Mouse (Mus musculus): ENCODE results near the gene Nalcn. TPM values are rescaled to one million over a fixed set of nuclear protein-coding genes. Genes with fewer than 3 reads are reported as not detected.

Gene Nalcn
- polyA plus RNA-seq, 1 experiment from 2014 or later, result 0.09 TPM

DNA sequence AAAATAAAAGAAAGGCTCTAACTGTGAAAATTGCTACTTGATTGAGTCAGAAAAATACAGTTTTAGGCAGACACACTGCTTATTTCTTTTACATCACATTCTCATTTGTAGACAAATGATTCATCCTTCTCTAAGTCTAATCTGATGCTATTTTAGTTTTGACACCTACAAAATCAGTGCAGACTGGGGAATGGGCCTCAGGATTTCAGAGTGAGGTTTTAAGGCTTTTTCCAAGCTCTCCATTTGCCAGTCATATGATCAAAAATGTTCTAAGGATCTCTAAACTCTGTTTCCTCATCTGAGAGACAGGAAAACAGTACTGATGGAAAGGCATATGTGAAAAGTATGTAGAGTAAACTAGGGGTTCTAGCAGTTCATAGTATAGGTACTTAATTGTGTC, 52.0 kb downstream of the Nalcn start:
- DNase-seq (ENCODE audit: low spot score), result no peak
- no peak overlapping the region for H3K4me2 ChIP-seq (ENCODE audit: low read length)
- no peaks in the 10 kb centered on the region for H3K9me3 ChIP-seq (replicated peaks; ENCODE audit: low read length)
- ATAC-seq (replicated peaks; ENCODE audit: low FRiP score, low read depth), result no peak
- H3K27me3 ChIP-seq (ENCODE audit: insufficient read depth, low read length), result no peaks in the 10 kb centered on the region
- no peak overlapping the region for H3K4me3 ChIP-seq (replicated peaks; ENCODE audit: low read depth, low read length)
- no peak overlapping the region for H3K27ac ChIP-seq
- no peaks in the 10 kb centered on the region for H3K36me3 ChIP-seq (ENCODE audit: insufficient read depth, low read length)
- no peak overlapping the region for H3K9ac ChIP-seq (ENCODE audit: low read depth, low read length)
- no peak for TF ChIP-seq CTCF (IDR thresholded peaks at IDR 0.05; ENCODE audit: low read depth)
- H3K4me1 ChIP-seq (replicated peaks; ENCODE audit: insufficient read depth, low read length), result no peaks in the 10 kb centered on the region

DNA sequence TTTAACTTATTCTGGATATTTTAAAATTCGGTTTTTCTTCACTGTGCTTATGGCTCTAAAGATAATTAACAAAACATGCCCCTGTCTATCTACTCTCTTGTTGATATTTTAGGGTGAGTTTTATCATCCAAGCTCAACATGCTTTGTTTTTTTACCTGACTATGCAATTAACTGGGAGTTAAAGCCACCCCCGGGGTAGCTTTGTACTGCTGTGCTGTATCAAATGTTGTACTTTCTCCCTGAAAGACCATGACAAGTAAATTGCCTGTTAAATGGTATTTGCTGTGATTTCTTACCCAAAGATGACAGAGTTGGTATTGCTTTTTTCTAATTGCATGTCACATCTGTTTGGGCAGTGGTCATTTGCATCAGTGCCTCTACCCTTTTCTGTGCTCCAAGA, 60.3 kb downstream of the Nalcn start:
- H3K27me3 ChIP-seq (ENCODE audit: insufficient read depth, low read length), result no peaks in the 10 kb centered on the region
- no peak overlapping the region for H3K27ac ChIP-seq
- no peak for DNase-seq (ENCODE audit: low spot score)
- no peaks in the 10 kb centered on the region for H3K4me1 ChIP-seq (replicated peaks; ENCODE audit: insufficient read depth, low read length)
- WGBS, result 55% methylated on average over 2 of the region's 2 CpGs
- ATAC-seq (replicated peaks; ENCODE audit: low FRiP score, low read depth), result no peak
- no peak overlapping the region for H3K4me3 ChIP-seq (replicated peaks; ENCODE audit: low read depth, low read length)
- H3K4me2 ChIP-seq (ENCODE audit: low read length), result no peak overlapping the region
- H3K9me3 ChIP-seq (replicated peaks; ENCODE audit: low read length), result no peaks in the 10 kb centered on the region
- no peak for TF ChIP-seq CTCF (IDR thresholded peaks at IDR 0.05; ENCODE audit: low read depth)
- H3K36me3 ChIP-seq (ENCODE audit: insufficient read depth, low read length), result no peaks in the 10 kb centered on the region
- H3K9ac ChIP-seq (ENCODE audit: low read depth, low read length), result no peak overlapping the region

DNA sequence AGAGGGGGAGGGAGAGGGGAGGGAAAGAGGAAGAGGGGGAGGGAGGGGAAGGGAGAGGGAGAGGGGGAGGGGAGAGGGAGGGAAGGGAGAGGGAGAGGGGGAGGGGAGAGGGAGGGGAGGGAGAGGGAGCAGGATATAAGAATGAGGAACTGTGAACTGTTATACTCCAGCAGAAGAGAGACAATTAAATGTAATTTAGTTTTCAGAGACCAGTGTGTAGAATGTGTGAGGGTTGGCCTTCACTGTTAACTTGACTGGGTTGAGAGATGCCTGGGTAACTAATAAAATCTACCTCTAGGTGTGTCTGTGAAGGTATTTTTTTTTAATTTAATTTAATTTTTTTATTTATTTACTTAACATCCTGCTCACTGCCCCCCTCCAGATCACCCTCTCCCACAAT, 71.4 kb downstream of the Nalcn start:
- Histone ChIP-seq H3K9me3 (replicated peaks; ENCODE audit: low read length) (no peaks in the 10 kb centered on the region), H3K4me3 (replicated peaks; ENCODE audit: low read depth, low read length) (no peak overlapping the region), H3K27ac (no peak overlapping the region), H3K27me3 (ENCODE audit: insufficient read depth, low read length) (no peaks in the 10 kb centered on the region), H3K4me2 (ENCODE audit: low read length) (no peak overlapping the region), H3K9ac (ENCODE audit: low read depth, low read length) (no peak overlapping the region), H3K4me1 (replicated peaks; ENCODE audit: insufficient read depth, low read length) (no peaks in the 10 kb centered on the region), H3K36me3 (ENCODE audit: insufficient read depth, low read length) (no peaks in the 10 kb centered on the region)
- no peak for ATAC-seq (replicated peaks; ENCODE audit: low FRiP score, low read depth)
- TF ChIP-seq CTCF (IDR thresholded peaks at IDR 0.05; ENCODE audit: low read depth), result no peak
- no peak for DNase-seq (ENCODE audit: low spot score)

DNA sequence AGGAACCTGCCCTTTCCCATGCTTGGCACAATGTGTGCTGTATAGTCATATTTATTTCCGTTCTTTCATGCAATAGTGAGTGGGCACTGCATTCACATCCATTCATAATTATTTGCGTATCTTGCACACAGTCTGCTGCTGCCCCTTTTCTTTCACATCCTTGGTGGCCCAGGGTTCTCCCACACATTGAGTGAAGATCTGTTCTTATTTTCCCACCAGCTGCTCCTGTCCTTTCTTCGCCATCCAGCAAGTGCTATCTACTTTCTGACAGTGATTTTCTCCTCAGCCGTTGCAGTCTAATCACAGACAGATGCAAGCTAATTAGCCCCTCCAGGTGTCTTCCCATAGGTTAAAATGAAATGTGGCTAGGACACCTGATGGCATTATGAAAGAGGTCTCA, 72.0 kb downstream of the Nalcn start:
- no peak for ATAC-seq (replicated peaks; ENCODE audit: low FRiP score, low read depth)
- Histone ChIP-seq H3K9me3 (replicated peaks; ENCODE audit: low read length) (no peaks in the 10 kb centered on the region), H3K4me3 (replicated peaks; ENCODE audit: low read depth, low read length) (no peak overlapping the region), H3K36me3 (ENCODE audit: insufficient read depth, low read length) (no peaks in the 10 kb centered on the region), H3K4me1 (replicated peaks; ENCODE audit: insufficient read depth, low read length) (no peaks in the 10 kb centered on the region), H3K27me3 (ENCODE audit: insufficient read depth, low read length) (no peaks in the 10 kb centered on the region), H3K9ac (ENCODE audit: low read depth, low read length) (no peak overlapping the region), H3K27ac (no peak overlapping the region), H3K4me2 (ENCODE audit: low read length) (no peak overlapping the region)
- no peak for TF ChIP-seq CTCF (IDR thresholded peaks at IDR 0.05; ENCODE audit: low read depth)
- 75% methylated on average over 4 of the region's 4 CpGs for WGBS
- DNase-seq (ENCODE audit: low spot score), result no peak

DNA sequence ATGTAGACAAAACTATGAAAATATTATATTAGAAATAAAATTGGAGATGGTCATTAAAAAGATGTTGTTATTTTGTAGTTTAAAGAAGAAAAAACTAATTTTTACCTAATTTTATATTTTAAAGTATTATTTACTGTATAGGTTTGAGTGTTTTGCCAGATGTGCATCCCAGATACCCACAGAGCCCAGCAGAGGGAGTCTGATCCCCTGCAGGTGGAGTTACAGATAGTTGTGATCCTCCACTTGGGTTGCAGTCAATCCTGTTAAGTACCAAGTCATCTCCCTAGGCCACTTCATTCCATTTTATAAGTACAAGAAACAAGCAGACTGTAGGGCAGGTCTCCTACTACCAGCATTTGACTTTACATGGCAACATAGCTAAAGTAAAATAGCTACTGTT, 84.6 kb downstream of the Nalcn start:
- H3K9me3 ChIP-seq (replicated peaks; ENCODE audit: low read length), result no peaks in the 10 kb centered on the region

GRCm38 (mm10) chr14:123535636-123536035, 91.3 kb downstream of the Nalcn start:
- H3K4me2 ChIP-seq (ENCODE audit: low read length), result no peak overlapping the region
- no peaks in the 10 kb centered on the region for H3K9me3 ChIP-seq (replicated peaks; ENCODE audit: low read length)
- DNase-seq (ENCODE audit: low spot score), result no peak
- no peaks in the 10 kb centered on the region for H3K4me1 ChIP-seq (replicated peaks; ENCODE audit: insufficient read depth, low read length)
- ATAC-seq (replicated peaks; ENCODE audit: low FRiP score, low read depth), result no peak
- H3K27ac ChIP-seq, result no peak overlapping the region
- H3K36me3 ChIP-seq (ENCODE audit: insufficient read depth, low read length), result no peaks in the 10 kb centered on the region
- H3K27me3 ChIP-seq (ENCODE audit: insufficient read depth, low read length), result no peaks in the 10 kb centered on the region
- no peak for TF ChIP-seq CTCF (IDR thresholded peaks at IDR 0.05; ENCODE audit: low read depth)
- no peak overlapping the region for H3K9ac ChIP-seq (ENCODE audit: low read depth, low read length)
- 59% methylated on average over 2 of the region's 2 CpGs for WGBS
- no peak overlapping the region for H3K4me3 ChIP-seq (replicated peaks; ENCODE audit: low read depth, low read length)

More for the DNA sequence above, 84.6 kb downstream of the Nalcn start:
- H3K36me3 ChIP-seq (ENCODE audit: insufficient read depth, low read length), result no peaks in the 10 kb centered on the region
- no peak overlapping the region for H3K9ac ChIP-seq (ENCODE audit: low read depth, low read length)
- ATAC-seq (replicated peaks; ENCODE audit: low FRiP score, low read depth), result no peak
- H3K27me3 ChIP-seq (ENCODE audit: insufficient read depth, low read length), result no peaks in the 10 kb centered on the region
- no peak overlapping the region for H3K4me3 ChIP-seq (replicated peaks; ENCODE audit: low read depth, low read length)
- peak; percentile 29; the same call in 1 of the 2 replicates for TF ChIP-seq CTCF (IDR thresholded peaks at IDR 0.05; ENCODE audit: low read depth)
- H3K4me1 ChIP-seq (replicated peaks; ENCODE audit: insufficient read depth, low read length), result no peaks in the 10 kb centered on the region
- H3K27ac ChIP-seq, result no peak overlapping the region
- H3K4me2 ChIP-seq (ENCODE audit: low read length), result no peak overlapping the region
- DNase-seq (ENCODE audit: low spot score), result no peak

DNA sequence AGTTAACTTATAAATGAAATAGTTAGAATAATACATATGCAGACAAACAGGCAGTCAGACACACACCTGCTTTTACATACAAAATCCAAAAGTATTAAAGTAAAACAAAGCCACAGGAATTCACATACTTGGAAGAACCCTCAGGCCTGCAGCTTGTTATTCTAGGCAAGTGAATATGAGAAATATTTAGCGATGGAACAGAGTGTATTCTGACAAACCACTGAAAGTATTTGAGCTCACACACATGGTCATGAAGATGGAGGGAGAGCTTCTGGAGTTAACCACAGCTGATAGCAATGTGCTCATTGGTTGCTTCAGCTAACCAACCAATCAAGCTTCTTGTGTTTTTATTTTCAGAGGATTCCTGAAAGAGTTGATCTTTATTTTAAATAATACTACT, 93.9 kb downstream of the Nalcn start:
- Histone ChIP-seq H3K27me3 (ENCODE audit: insufficient read depth, low read length) (no peaks in the 10 kb centered on the region), H3K4me1 (replicated peaks; ENCODE audit: insufficient read depth, low read length) (no peaks in the 10 kb centered on the region), H3K36me3 (ENCODE audit: insufficient read depth, low read length) (no peaks in the 10 kb centered on the region), H3K9me3 (replicated peaks; ENCODE audit: low read length) (no peaks in the 10 kb centered on the region), H3K4me3 (replicated peaks; ENCODE audit: low read depth, low read length) (no peak overlapping the region), H3K27ac (no peak overlapping the region), H3K9ac (ENCODE audit: low read depth, low read length) (no peak overlapping the region), H3K4me2 (ENCODE audit: low read length) (no peak overlapping the region)
- ATAC-seq (replicated peaks; ENCODE audit: low FRiP score, low read depth) (no peak), DNase-seq (ENCODE audit: low spot score) (no peak)
- WGBS, result 76% methylated on average over 1 of the region's 1 CpGs
- TF ChIP-seq CTCF (IDR thresholded peaks at IDR 0.05; ENCODE audit: low read depth), result no peak
